Mouse (Mus musculus) neural tube, embryonic 13.5 days (tissue): Measurements from ENCODE around the gene Flt3. TPM values are rescaled to one million over a fixed set of nuclear protein-coding genes. Genes with fewer than 3 reads are reported as not detected.

Experiments
- ATAC-seq: fragments of 200-750 bp; cut with Nextera tagmentation; 2 replicates; pipeline ENCODE4 v1.8.0; 2017; ENCODE audit warnings: low read depth, mild to moderate bottlenecking, moderate TSS enrichment, moderate library complexity
- H3K27ac ChIP-seq: fragments of 300-500 bp; sonication (generic); replicated peaks from 2 replicates; pipeline ENCODE4 v1.5.1; 2015; ENCODE audit warnings: moderate library complexity, mild to moderate bottlenecking, inconsistent platforms
- H3K27me3 ChIP-seq: fragments of 300-500 bp; sonication (generic); 2 replicates; pipeline ENCODE4 v1.6.1; 2015; ENCODE audit warnings: mild to moderate bottlenecking, inconsistent platforms
- H3K36me3 ChIP-seq: fragments of 300-500 bp; sonication (generic); 2 replicates; pipeline ENCODE4 v1.6.1; 2015; ENCODE audit warnings: mild to moderate bottlenecking, inconsistent platforms
- H3K4me1 ChIP-seq: fragments of 300-500 bp; sonication (generic); replicated peaks from 2 replicates; pipeline ENCODE4 v1.6.1; 2015; ENCODE audit warnings: inconsistent platforms
- H3K4me2 ChIP-seq: fragments of 300-500 bp; sonication (generic); 2 replicates; pipeline ENCODE4 v1.6.1; 2015; ENCODE audit warnings: inconsistent platforms, mild to moderate bottlenecking, moderate library complexity
- H3K4me3 ChIP-seq: fragments of 300-500 bp; sonication (generic); 2 replicates; pipeline ENCODE4 v1.5.1; 2015; ENCODE audit warnings: mild to moderate bottlenecking, inconsistent platforms
- H3K9ac ChIP-seq: fragments of 300-500 bp; sonication (generic); 2 replicates; pipeline ENCODE4 v1.6.1; 2015; ENCODE audit warnings: moderate library complexity, mild to moderate bottlenecking, inconsistent platforms
- H3K9me3 ChIP-seq: fragments of 300-500 bp; sonication (generic); 2 replicates; pipeline ENCODE4 v1.6.1; 2016; ENCODE audit warnings: inconsistent platforms
- WGBS: fragments of 180-500 bp; shearing (Covaris S2); methylation state at CpG from one replicate; pipeline ENCODE4 v1.1.7; 2015; 5-methylcytosine and 5-hydroxymethylcytosine counted together
- polyA plus RNA-seq: library from polyadenylated mRNA; unstranded; fragments of >200 nt; fragmentation: Nextera tagmentation; extraction: Ambion mirVana; gene quantifications from 2 replicates; pipeline ENCODE4 v1.2.1, GENCODE M21; 2015

Flt3 gene
- polyA plus RNA-seq, 1 experiment from 2014 or later: 0.64 TPM

GRCm38 (mm10) chr5:147340741-147341414, 59.4 kb downstream of the Flt3 start:
- Histone ChIP-seq H3K36me3 (no peaks in the 10 kb centered on the region), H3K9ac (no peak overlapping the region), H3K4me1 (no peaks in the 10 kb centered on the region), H3K9me3 (no peaks in the 10 kb centered on the region), H3K27me3 (no peaks in the 10 kb centered on the region), H3K4me2 (no peak overlapping the region), H3K4me3 (no peak overlapping the region), H3K27ac (no peak overlapping the region)
- ATAC-seq: no peak
- 62% methylated on average over 13 of the region's 13 CpGs for WGBS

- no peaks in the 10 kb centered on the region for H3K9me3 ChIP-seq
- no peak overlapping the region for H3K4me2 ChIP-seq
- H3K4me3 ChIP-seq: no peak overlapping the region
- H3K36me3 ChIP-seq: no peaks in the 10 kb centered on the region
- 82% methylated on average over 11 of the region's 11 CpGs for WGBS
- ATAC-seq: no peak
- H3K27me3 ChIP-seq: no peaks in the 10 kb centered on the region
- no peak overlapping the region for H3K9ac ChIP-seq
- H3K27ac ChIP-seq: no peak overlapping the region
- no peaks in the 10 kb centered on the region for H3K4me1 ChIP-seq
Measured at GRCm38 (mm10) chr5:147339560-147339959, 60.7 kb downstream of the Flt3 start.

- no peak overlapping the region for H3K4me3 ChIP-seq
- H3K27ac ChIP-seq: no peak overlapping the region
- no peaks in the 10 kb centered on the region for H3K36me3 ChIP-seq
- ATAC-seq: no peak
- no peak overlapping the region for H3K9ac ChIP-seq
- no peak overlapping the region for H3K4me2 ChIP-seq
- 68% methylated on average over 9 of the region's 9 CpGs for WGBS
- H3K27me3 ChIP-seq: no peaks in the 10 kb centered on the region
- no peaks in the 10 kb centered on the region for H3K9me3 ChIP-seq
- no peaks in the 10 kb centered on the region for H3K4me1 ChIP-seq
Measured at GRCm38 (mm10) chr5:147338967-147339366, 61.3 kb downstream of the Flt3 start.

- Histone ChIP-seq H3K4me1 (peaks cover 5% of the 10 kb centered on the region; the same call in 1 of the 2 replicates), H3K27ac (no peak overlapping the region)
Measured at GRCm38 (mm10) chr5:147332711-147333110, 67.6 kb downstream of the Flt3 start.

GRCm38 (mm10) chr5:147331547-147331946, 68.7 kb downstream of the Flt3 start:
- Histone ChIP-seq H3K27ac (no peak overlapping the region), H3K9me3 (0 out of 2 replicates have a peak, but pooled peaks cover 3% of the 10 kb centered on the region), H3K4me1 (peaks cover 5% of the 10 kb centered on the region; the same call in 1 of the 2 replicates), H3K36me3 (no peaks in the 10 kb centered on the region), H3K4me2 (no peak overlapping the region), H3K27me3 (no peaks in the 10 kb centered on the region), H3K4me3 (no peak overlapping the region), H3K9ac (no peak overlapping the region)
- ATAC-seq: no peak
- 43% methylated on average over 2 of the region's 2 CpGs for WGBS

More at GRCm38 (mm10) chr5:147332711-147333110, 67.6 kb downstream of the Flt3 start:
- Histone ChIP-seq H3K27me3 (no peaks in the 10 kb centered on the region), H3K9ac (no peak overlapping the region), H3K4me3 (no peak overlapping the region), H3K4me2 (no peak overlapping the region), H3K9me3 (0 out of 2 replicates have a peak, but pooled peaks cover under 1% of the 10 kb centered on the region), H3K36me3 (no peaks in the 10 kb centered on the region)
- WGBS: 33% methylated on average over 7 of the region's 7 CpGs
- no peak; the same call in 1 of the 2 replicates for ATAC-seq

GRCm38 (mm10) chr5:147329946-147330345, 70.3 kb downstream of the Flt3 start:
- no peak for ATAC-seq
- H3K4me2 ChIP-seq: no peak overlapping the region
- 85% methylated on average over 11 of the region's 11 CpGs for WGBS
- 0 out of 2 replicates have a peak, but pooled peaks cover 3% of the 10 kb centered on the region for H3K9me3 ChIP-seq
- no peak overlapping the region for H3K4me3 ChIP-seq
- H3K27me3 ChIP-seq: no peaks in the 10 kb centered on the region
- H3K9ac ChIP-seq: no peak overlapping the region
- no peak overlapping the region for H3K27ac ChIP-seq
- no peaks in the 10 kb centered on the region for H3K36me3 ChIP-seq
- peaks cover 5% of the 10 kb centered on the region; the same call in 1 of the 2 replicates for H3K4me1 ChIP-seq

- 0 out of 2 replicates have a peak, but pooled peaks cover 3% of the 10 kb centered on the region for H3K9me3 ChIP-seq
- no peak overlapping the region for H3K4me2 ChIP-seq
- no peak overlapping the region for H3K9ac ChIP-seq
- WGBS: 85% methylated on average over 5 of the region's 5 CpGs
- no peak overlapping the region for H3K27ac ChIP-seq
- peaks cover 2% of the 10 kb centered on the region for H3K27me3 ChIP-seq
- no peak for ATAC-seq
- H3K4me1 ChIP-seq: peaks cover 2% of the 10 kb centered on the region; the same call in 1 of the 2 replicates
- no peaks in the 10 kb centered on the region for H3K36me3 ChIP-seq
- no peak overlapping the region for H3K4me3 ChIP-seq
Measured at GRCm38 (mm10) chr5:147327636-147328035, 72.7 kb downstream of the Flt3 start.

- no peak overlapping the region for H3K4me3 ChIP-seq
- no peaks in the 10 kb centered on the region for H3K36me3 ChIP-seq
- H3K27me3 ChIP-seq: peaks cover 18% of the 10 kb centered on the region
- H3K9ac ChIP-seq: no peak overlapping the region
- H3K4me1 ChIP-seq: no peaks in the 10 kb centered on the region
- H3K27ac ChIP-seq: no peak overlapping the region
- 0 out of 2 replicates have a peak, but pooled peaks cover 3% of the 10 kb centered on the region for H3K9me3 ChIP-seq
- no peak for ATAC-seq
- WGBS: 76% methylated on average over 11 of the region's 11 CpGs
- H3K4me2 ChIP-seq: no peak overlapping the region
Measured at GRCm38 (mm10) chr5:147325931-147326330, 74.4 kb downstream of the Flt3 start.

- Histone ChIP-seq H3K27me3 (peaks cover 37% of the 10 kb centered on the region), H3K27ac (no peak overlapping the region), H3K9me3 (0 out of 2 replicates have a peak, but pooled peaks cover 3% of the 10 kb centered on the region), H3K36me3 (no peaks in the 10 kb centered on the region), H3K4me3 (no peak overlapping the region), H3K4me1 (no peaks in the 10 kb centered on the region), H3K4me2 (no peak overlapping the region), H3K9ac (no peak overlapping the region)
- no peak for ATAC-seq
- WGBS: 19% methylated on average over 17 of the region's 17 CpGs
Measured at GRCm38 (mm10) chr5:147323237-147323917, 76.9 kb downstream of the Flt3 start.

GRCm38 (mm10) chr5:147322183-147322582, 78.1 kb downstream of the Flt3 start, which contains the start of gene Urad:
Gene Urad (minus strand): TSS chr5:147322440.
- Histone ChIP-seq H3K4me3 (no peak within 1 kb of the TSS), H3K9ac (no peak within 1 kb of the TSS), H3K4me1 (no peaks in the 10 kb centered on the region), H3K9me3 (no peaks in the 10 kb centered on the region), H3K27me3 (peaks cover 49% of the 10 kb centered on the region), H3K36me3 (no peaks in the 10 kb centered on the region), H3K4me2 (no peak within 1 kb of the TSS), H3K27ac (no peak within 1 kb of the TSS)
- ATAC-seq: no peak
- 84% methylated on average over 8 of the region's 8 CpGs for WGBS

GRCm38 (mm10) chr5:147319653-147320052, 80.6 kb downstream of the Flt3 start:
- no peak overlapping the region for H3K27ac ChIP-seq
- peaks cover 74% of the 10 kb centered on the region for H3K27me3 ChIP-seq

GRCm38 (mm10) chr5:147317991-147318390, 82.3 kb downstream of the Flt3 start:
- Histone ChIP-seq H3K4me3 (no peak overlapping the region), H3K4me1 (peaks cover 9% of the 10 kb centered on the region; the same call in 1 of the 2 replicates), H3K36me3 (no peaks in the 10 kb centered on the region), H3K9ac (no peak overlapping the region), H3K27me3 (peaks cover 91% of the 10 kb centered on the region), H3K9me3 (no peaks in the 10 kb centered on the region), H3K4me2 (no peak overlapping the region), H3K27ac (no peak overlapping the region)
- no peak for ATAC-seq
- WGBS: 25% methylated on average over 7 of the region's 7 CpGs

More at GRCm38 (mm10) chr5:147319653-147320052, 80.6 kb downstream of the Flt3 start:
- Histone ChIP-seq H3K4me3 (no peak overlapping the region), H3K9me3 (no peaks in the 10 kb centered on the region), H3K9ac (no peak overlapping the region), H3K4me2 (no peak overlapping the region), H3K36me3 (no peaks in the 10 kb centered on the region), H3K4me1 (peaks cover 9% of the 10 kb centered on the region; the same call in 1 of the 2 replicates)
- peak; percentile 44; the same call in 1 of the 2 replicates for ATAC-seq
